8 mouse cellular contexts compared by ENCODE assay signal in genomic region chr2:79256376-79256775, GRCm38 (mm10). TPM values are rescaled to one million over a fixed set of nuclear protein-coding genes. Genes with fewer than 3 reads are reported as not detected.
DNase-seq lines count a peak whose midpoint lies in the region; ATAC-seq and TF ChIP-seq lines count a peak whose summit lies in the region.

No protein-coding gene starts in this region.

- H3K9me3 ChIP-seq in heart, postnatal 0 days (replicated peaks; ENCODE audit: control insufficient read depth, low read length), result no peaks in the 10 kb centered on the region
- no peaks in the 10 kb centered on the region for H3K9me3 ChIP-seq in hindbrain, embryonic 16.5 days (ENCODE audit: control insufficient read depth, low read length)
- H3K9me3 ChIP-seq in midbrain, embryonic 15.5 days, result no peaks in the 10 kb centered on the region

- H3K36me3 ChIP-seq in heart, postnatal 0 days (replicated peaks; ENCODE audit: control insufficient read depth, insufficient read depth, low read length), result no peaks in the 10 kb centered on the region
- H3K36me3 ChIP-seq in hindbrain, embryonic 16.5 days (ENCODE audit: control insufficient read depth, insufficient read depth, low read length), result no peaks in the 10 kb centered on the region
- H3K36me3 ChIP-seq in midbrain, embryonic 15.5 days (replicated peaks), result no peaks in the 10 kb centered on the region

- no peak for TF ChIP-seq EP300 in heart, postnatal 0 days (IDR thresholded peaks at IDR 0.05; ENCODE audit: low read depth)

- H3K4me3 ChIP-seq in heart, postnatal 0 days (ENCODE audit: low read depth, low read length), result peak overlapping the region; percentile 52
- H3K4me3 ChIP-seq in brown adipose tissue, adult 24 weeks (ENCODE audit: insufficient read depth, low read depth, low read length), result peak overlapping the region; percentile 47
- H3K4me3 ChIP-seq in hindbrain, embryonic 16.5 days (ENCODE audit: low read length), result peak overlapping the region; percentile 55
- peak overlapping the region; percentile 41 for H3K4me3 ChIP-seq in midbrain, embryonic 15.5 days

- peak overlapping the region; percentile 19; the same call in 1 of the 2 replicates for H3K27ac ChIP-seq in heart, postnatal 0 days (ENCODE audit: low read depth)
- H3K27ac ChIP-seq in brown adipose tissue, adult 24 weeks (replicated peaks; ENCODE audit: low read depth, low read length), result peak overlapping the region; percentile 73
- H3K27ac ChIP-seq in hindbrain, embryonic 16.5 days (ENCODE audit: low read depth, low read length), result no peak overlapping the region
- no peak overlapping the region for H3K27ac ChIP-seq in midbrain, embryonic 15.5 days

- TF ChIP-seq CTCF in heart, postnatal 0 days (IDR thresholded peaks at IDR 0.05; ENCODE audit: low read depth), result no peak

- ATAC-seq in heart, postnatal 0 days (ENCODE audit: insufficient read depth, low read depth), result no peak
- no peak for ATAC-seq in hindbrain, embryonic 16.5 days
- no peak for ATAC-seq in midbrain, embryonic 15.5 days (replicated peaks)

- H3K4me1 ChIP-seq in heart, postnatal 0 days (ENCODE audit: control insufficient read depth, insufficient read depth), result peaks cover 4% of the 10 kb centered on the region; the same call in 1 of the 2 replicates
- peaks cover 9% of the 10 kb centered on the region; the same call in 1 of the 2 replicates for H3K4me1 ChIP-seq in brown adipose tissue, adult 24 weeks (ENCODE audit: control insufficient read depth, insufficient read depth, insufficient read length, low read length)
- H3K4me1 ChIP-seq in hindbrain, embryonic 16.5 days (ENCODE audit: control insufficient read depth, insufficient read depth, low read depth, low read length), result peaks cover 8% of the 10 kb centered on the region; the same call in 1 of the 2 replicates
- peaks cover 11% of the 10 kb centered on the region for H3K4me1 ChIP-seq in midbrain, embryonic 15.5 days

- H3K9ac ChIP-seq in heart, postnatal 0 days (replicated peaks; ENCODE audit: low read depth, low read length), result no peak overlapping the region
- H3K9ac ChIP-seq in hindbrain, embryonic 16.5 days (ENCODE audit: low read depth, low read length), result no peak overlapping the region
- no peak overlapping the region for H3K9ac ChIP-seq in midbrain, embryonic 15.5 days

- 68% methylated on average over 1 of the region's 1 CpGs for WGBS in heart, postnatal 0 days
- WGBS in hindbrain, embryonic 16.5 days, result 68% methylated on average over 1 of the region's 1 CpGs
- WGBS in midbrain, embryonic 15.5 days, result 85% methylated on average over 1 of the region's 1 CpGs

- peaks cover 7% of the 10 kb centered on the region; the same call in 1 of the 2 replicates for H3K27me3 ChIP-seq in heart, postnatal 0 days (ENCODE audit: control insufficient read depth, insufficient read depth, low read length)
- no peaks in the 10 kb centered on the region for H3K27me3 ChIP-seq in hindbrain, embryonic 16.5 days (replicated peaks; ENCODE audit: control insufficient read depth, insufficient read depth, low read length)
- no peaks in the 10 kb centered on the region for H3K27me3 ChIP-seq in midbrain, embryonic 15.5 days (replicated peaks)

- H3K4me2 ChIP-seq in heart, postnatal 0 days (ENCODE audit: low read depth, low read length), result peak overlapping the region; percentile 81
- H3K4me2 ChIP-seq in hindbrain, embryonic 16.5 days (ENCODE audit: low read length), result peak overlapping the region; percentile 92
- H3K4me2 ChIP-seq in midbrain, embryonic 15.5 days, result peak overlapping the region; percentile 87

- no peak for DNase-seq in heart, postnatal 0 days (ENCODE audit: low spot score)
- DNase-seq in heart, adult 9 months (ENCODE audit: low spot score in 2 of 2), result no peak
- DNase-seq in cerebellum, adult 18-20 months, result no peak
- DNase-seq in right cerebral cortex, postnatal 4 days, result no peak
- no peak for DNase-seq in testis, postnatal 14 days (ENCODE audit: low spot score)

RNA-seq across cellular contexts. Expression of gene Itga4, which starts 1.1 kb away (rescaled TPM):
- total RNA-seq in heart, postnatal 0 days (2014; rRNA removed; ENCODE audit: low replicate concordance), result 1.1 and 2.1 TPM in 2 replicates
- 0.70 and 0.71 TPM in 2 replicates for polyA plus RNA-seq in heart, postnatal 0 days (2015; fragmentation: Nextera tagmentation; extraction: Ambion mirVana)
- 0.83 and 1.1 TPM in 2 replicates for polyA plus RNA-seq in brown adipose tissue, adult 24 weeks (2012; ENCODE audit: insufficient read depth, insufficient read length, missing spikeins)
- 2.6 and 2.8 TPM in 2 replicates for polyA plus RNA-seq in hindbrain, embryonic 16.5 days (2015; fragmentation: Nextera tagmentation; extraction: Ambion mirVana)
- polyA plus RNA-seq in midbrain, embryonic 15.5 days (2015; fragmentation: Nextera tagmentation; extraction: Ambion mirVana), result 2.6 and 2.8 TPM in 2 replicates

Comparison
In these comparisons a context has a peak if more than half of its experiments do, and no peak if none do; other contexts are left out.
1. H3K27ac ChIP-seq: peak in heart, postnatal 0 days (single experiment) and brown adipose tissue, adult 24 weeks (single experiment); none in hindbrain, embryonic 16.5 days (single experiment) and midbrain, embryonic 15.5 days (single experiment).
2. Peak in every context shown above with its lines, with median percentiles within 50 percentile points of each other: H3K4me2 ChIP-seq and H3K4me3 ChIP-seq.